Comparison of ENCODE assay signal across 26 mouse cellular contexts in the genomic region with DNA sequence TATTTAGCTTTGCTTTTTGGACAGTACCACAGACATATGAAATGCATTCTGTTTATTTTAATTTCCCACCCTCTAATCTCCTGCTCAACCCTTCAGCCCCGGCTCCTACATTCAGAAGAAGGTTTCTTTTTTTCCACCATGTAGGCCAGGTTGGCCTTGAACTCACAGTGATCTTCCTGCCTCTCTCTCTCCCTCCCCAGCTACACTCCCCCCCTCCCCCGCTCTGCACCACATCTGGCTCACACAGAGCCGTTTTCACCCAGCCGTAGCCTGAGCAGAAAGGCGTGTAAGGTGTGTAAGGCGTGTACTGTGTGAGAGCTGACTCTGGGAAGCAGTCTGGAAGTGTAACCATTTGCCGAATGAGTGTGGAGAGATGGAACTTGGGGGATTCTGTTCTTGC. TPM values are rescaled to one million over a fixed set of nuclear protein-coding genes. Genes with fewer than 3 reads are reported as not detected.
"Had no signal": no experiment of that assay in that cellular context is flagged by ENCODE, and none has a peak within 500 bp of the region (broad histone marks: within the 10 kb centered on the region; RNA-seq: fewer than 3 reads in every experiment).

No protein-coding gene starts in this region.

- H3K4me3 ChIP-seq: heart, adult 2 months; heart, embryonic 10.5 days; heart, embryonic 12.5 days; hindbrain, embryonic 13.5 days; hindbrain, embryonic 15.5 days; limb, embryonic 13.5 days; limb, embryonic 15.5 days; liver, embryonic 12.5 days had no signal

- ATAC-seq: hindbrain, postnatal 0 days; intestine, embryonic 16.5 days; liver, embryonic 12.5 days had no signal

- H3K9me3 ChIP-seq: heart, embryonic 10.5 days; hindbrain, embryonic 13.5 days; hindbrain, embryonic 15.5 days; limb, embryonic 15.5 days had no signal

- H3K27ac ChIP-seq: heart, adult 2 months; heart, embryonic 10.5 days; hindbrain, embryonic 13.5 days; hindbrain, embryonic 15.5 days; hindbrain, postnatal 0 days; kidney, postnatal 0 days; limb, embryonic 13.5 days; limb, embryonic 15.5 days; liver, embryonic 12.5 days; liver, embryonic 14.5 days had no signal

- DNase-seq: gastrocnemius, postnatal 10 days; gastrocnemius, postnatal 36 days; heart, adult 11 months; heart, adult 2 months; heart, postnatal 14 days; heart, postnatal 36 days; kidney, adult 11 months; kidney, adult 2 months; kidney, adult 9 months; kidney, postnatal 14 days; layer of hippocampus, adult 9-11 months; layer of hippocampus, postnatal 36 days; left cerebral cortex, postnatal 4 days had no signal

- H3K4me2 ChIP-seq: heart, embryonic 12.5 days; hindbrain, embryonic 13.5 days; hindbrain, embryonic 15.5 days; limb, embryonic 13.5 days; limb, embryonic 15.5 days; liver, embryonic 12.5 days had no signal

- H3K27me3 ChIP-seq: heart, embryonic 12.5 days; hindbrain, embryonic 13.5 days; hindbrain, embryonic 15.5 days; limb, embryonic 13.5 days; limb, embryonic 15.5 days; liver, embryonic 12.5 days had no signal

- H3K4me1 ChIP-seq: heart, embryonic 10.5 days; hindbrain, embryonic 13.5 days; hindbrain, embryonic 15.5 days; limb, embryonic 13.5 days; liver, embryonic 12.5 days had no signal

- H3K9ac ChIP-seq: heart, embryonic 12.5 days; hindbrain, embryonic 13.5 days; hindbrain, embryonic 15.5 days; limb, embryonic 13.5 days; limb, embryonic 15.5 days; liver, embryonic 12.5 days; liver, embryonic 14.5 days had no signal

RNA-seq across cellular contexts. Expression of gene Sox10, which starts 35.7 kb away (rescaled TPM):
- total RNA-seq: hematopoietic stem cell, adult 5-6 weeks; liver, adult 2 months had no signal
- polyA plus RNA-seq: liver, adult 2 months had no signal
